Mouse (Mus musculus) intestine, embryonic 14.5 days (tissue): ENCODE results near the gene Edn3. TPM values are rescaled to one million over a fixed set of nuclear protein-coding genes. Genes with fewer than 3 reads are reported as not detected.

Source experiments
- ATAC-seq: fragments of 200-750 bp; cut with Nextera tagmentation; replicated peaks from 2 replicates; pipeline ENCODE4 v1.8.0; 2017; ENCODE audit warnings: low read depth, moderate number of reproducible peaks, moderate TSS enrichment, moderate library complexity; ENCODE audit not compliant: low FRiP score, low TSS enrichment
- DNase-seq: peaks from one replicate; pipeline ENCODE4 v3.0.0-alpha.2; 2018; ENCODE audit warnings: low spot score
- H3K27ac ChIP-seq: fragments of 300-500 bp; sonication (generic); 2 replicates; pipeline ENCODE4 v1.5.1; 2014; ENCODE audit warnings: low read depth, mild to moderate bottlenecking, control low read depth
- H3K27me3 ChIP-seq: fragments of 300-500 bp; sonication (generic); replicated peaks from 2 replicates; pipeline ENCODE4 v1.6.1; 2014; ENCODE audit warnings: low read length, control low read depth; ENCODE audit not compliant: control insufficient read depth, insufficient read depth
- H3K36me3 ChIP-seq: fragments of 300-500 bp; sonication (generic); 2 replicates; pipeline ENCODE4 v1.6.1; 2014; ENCODE audit warnings: low read length, control low read depth; ENCODE audit not compliant: control insufficient read depth, insufficient read depth
- H3K4me1 ChIP-seq: fragments of 300-500 bp; sonication (generic); replicated peaks from 2 replicates; pipeline ENCODE4 v1.6.1; 2014; ENCODE audit warnings: low read length, control low read depth, mixed read lengths; ENCODE audit not compliant: control insufficient read depth, insufficient read depth
- H3K4me2 ChIP-seq: fragments of 300-500 bp; sonication (generic); 2 replicates; pipeline ENCODE4 v1.6.1; 2014; ENCODE audit warnings: low read length
- H3K4me3 ChIP-seq: fragments of 300-500 bp; sonication (generic); 2 replicates; pipeline ENCODE4 v1.5.1; 2014; ENCODE audit warnings: low read depth, low read length, control low read depth, mixed read lengths
- H3K9ac ChIP-seq: fragments of 300-500 bp; sonication (generic); 2 replicates; pipeline ENCODE4 v1.6.1; 2014; ENCODE audit warnings: mild to moderate bottlenecking, low read length
- H3K9me3 ChIP-seq: fragments of 300-500 bp; sonication (generic); 2 replicates; pipeline ENCODE4 v1.6.1; 2016; ENCODE audit warnings: low read length, control low read depth; ENCODE audit not compliant: control insufficient read depth
- WGBS: fragments of 180-500 bp; shearing (Covaris S2); extraction: QIAGEN DNeasy Blood & Tissue Kit; methylation state at CpG from one replicate; pipeline ENCODE4 v1.1.7; 2014; 5-methylcytosine and 5-hydroxymethylcytosine counted together
- polyA plus RNA-seq: library from polyadenylated mRNA; unstranded; fragments of >200 nt; fragmentation: Nextera tagmentation; extraction: Ambion mirVana; gene quantifications from 2 replicates; pipeline ENCODE4 v1.2.1, GENCODE M21; 2014

The Edn3 gene
- 25.4 and 33.0 TPM in 2 replicates for polyA plus RNA-seq

- Histone ChIP-seq H3K27me3 (no peaks in the 10 kb centered on the region), H3K4me2 (peak within 1 kb of the TSS; percentile 63), H3K27ac (peak within 1 kb of the TSS; percentile 64), H3K36me3 (no peaks in the 10 kb centered on the region), H3K9me3 (no peaks in the 10 kb centered on the region), H3K9ac (peak within 1 kb of the TSS; percentile 60), H3K4me3 (peak within 1 kb of the TSS; percentile 58), H3K4me1 (peaks cover 20% of the 10 kb centered on the region)
- WGBS = 2% methylated on average over 46 of the region's 48 CpGs
- ATAC-seq = peak; percentile 60; the same call in 1 of the 2 replicates
- peak; percentile 81 for DNase-seq
These were observed at the start of gene Edn3 for GRCm38 (mm10) chr2:174760479-174761121. Gene Edn3 (plus strand): TSS chr2:174760619.

- Histone ChIP-seq H3K9me3 (no peaks in the 10 kb centered on the region), H3K36me3 (no peaks in the 10 kb centered on the region), H3K4me3 (no peak overlapping the region), H3K4me2 (no peak overlapping the region), H3K9ac (no peak overlapping the region), H3K27me3 (no peaks in the 10 kb centered on the region), H3K27ac (no peak overlapping the region), H3K4me1 (no peaks in the 10 kb centered on the region)
- WGBS = 96% methylated on average over 1 of the region's 1 CpGs
- ATAC-seq = no peak
- no peak for DNase-seq
These were observed 48.4 kb upstream of the Edn3 start for GRCm38 (mm10) chr2:174712043-174712442.

- no peak overlapping the region for H3K4me2 ChIP-seq
- no peak for ATAC-seq
- H3K9me3 ChIP-seq = no peaks in the 10 kb centered on the region
- H3K9ac ChIP-seq = no peak overlapping the region
- no peaks in the 10 kb centered on the region for H3K4me1 ChIP-seq
- H3K4me3 ChIP-seq = no peak overlapping the region
- H3K27ac ChIP-seq = no peak overlapping the region
- H3K27me3 ChIP-seq = no peaks in the 10 kb centered on the region
- no peaks in the 10 kb centered on the region for H3K36me3 ChIP-seq
- DNase-seq = no peak
These were observed 44.5 kb upstream of the Edn3 start for GRCm38 (mm10) chr2:174715938-174716337.

GRCm38 (mm10) chr2:174717857-174718256, 42.6 kb upstream of the Edn3 start:
- Histone ChIP-seq H3K36me3 (no peaks in the 10 kb centered on the region), H3K4me2 (no peak overlapping the region), H3K27me3 (no peaks in the 10 kb centered on the region), H3K9ac (no peak overlapping the region), H3K9me3 (no peaks in the 10 kb centered on the region), H3K4me3 (no peak overlapping the region), H3K27ac (no peak overlapping the region), H3K4me1 (no peaks in the 10 kb centered on the region)
- WGBS = 82% methylated on average over 4 of the region's 4 CpGs
- ATAC-seq = no peak
- no peak for DNase-seq

- no peak overlapping the region for H3K9ac ChIP-seq
- no peaks in the 10 kb centered on the region for H3K36me3 ChIP-seq
- WGBS = 89% methylated on average over 10 of the region's 10 CpGs
- no peak for DNase-seq
- H3K4me1 ChIP-seq = no peaks in the 10 kb centered on the region
- H3K27me3 ChIP-seq = no peaks in the 10 kb centered on the region
- ATAC-seq = no peak
- H3K4me3 ChIP-seq = no peak overlapping the region
- no peaks in the 10 kb centered on the region for H3K9me3 ChIP-seq
- no peak overlapping the region for H3K4me2 ChIP-seq
- H3K27ac ChIP-seq = no peak overlapping the region
These were observed 33.1 kb upstream of the Edn3 start for GRCm38 (mm10) chr2:174727114-174727823.

- H3K36me3 ChIP-seq = no peaks in the 10 kb centered on the region
- no peaks in the 10 kb centered on the region for H3K9me3 ChIP-seq
- no peak overlapping the region for H3K4me3 ChIP-seq
- no peak overlapping the region for H3K4me2 ChIP-seq
- no peak overlapping the region for H3K9ac ChIP-seq
- ATAC-seq (0 out of 2 replicates have a peak, but pooled peaks have one; percentile 47), DNase-seq (no peak)
- no peak overlapping the region for H3K27ac ChIP-seq
- WGBS = 55% methylated on average over 5 of the region's 5 CpGs
- no peaks in the 10 kb centered on the region for H3K4me1 ChIP-seq
- no peaks in the 10 kb centered on the region for H3K27me3 ChIP-seq
These were observed 28.5 kb upstream of the Edn3 start for GRCm38 (mm10) chr2:174731939-174732338.

GRCm38 (mm10) chr2:174735270-174735669, 25.1 kb upstream of the Edn3 start:
- Histone ChIP-seq H3K4me2 (no peak overlapping the region), H3K36me3 (no peaks in the 10 kb centered on the region), H3K4me1 (no peaks in the 10 kb centered on the region), H3K27me3 (no peaks in the 10 kb centered on the region), H3K9ac (no peak overlapping the region), H3K27ac (no peak overlapping the region), H3K9me3 (no peaks in the 10 kb centered on the region), H3K4me3 (no peak overlapping the region)
- 93% methylated on average over 1 of the region's 1 CpGs for WGBS
- DNase-seq (no peak), ATAC-seq (no peak)

- DNase-seq (no peak), ATAC-seq (peak; percentile 87)
- H3K9me3 ChIP-seq = no peaks in the 10 kb centered on the region
- WGBS = 63% methylated on average over 1 of the region's 1 CpGs
- H3K4me2 ChIP-seq = no peak overlapping the region
- H3K4me1 ChIP-seq = peaks cover 7% of the 10 kb centered on the region; the same call in 1 of the 2 replicates
- no peak overlapping the region for H3K9ac ChIP-seq
- H3K4me3 ChIP-seq = no peak overlapping the region
- H3K27ac ChIP-seq = no peak overlapping the region
- H3K36me3 ChIP-seq = no peaks in the 10 kb centered on the region
- no peaks in the 10 kb centered on the region for H3K27me3 ChIP-seq
These were observed 13.2 kb upstream of the Edn3 start for GRCm38 (mm10) chr2:174747182-174747581.
